Mouse (Mus musculus): ENCODE results near the gene Rreb1. TPM values are rescaled to one million over a fixed set of nuclear protein-coding genes. Genes with fewer than 3 reads are reported as not detected.
A peak's percentile ranks its signal among the peaks of the same experiment; 100 is the strongest.

Rreb1 gene
- total RNA-seq, 2 experiments from 2014 or later, result 38.0 to 55.6 TPM

DNA sequence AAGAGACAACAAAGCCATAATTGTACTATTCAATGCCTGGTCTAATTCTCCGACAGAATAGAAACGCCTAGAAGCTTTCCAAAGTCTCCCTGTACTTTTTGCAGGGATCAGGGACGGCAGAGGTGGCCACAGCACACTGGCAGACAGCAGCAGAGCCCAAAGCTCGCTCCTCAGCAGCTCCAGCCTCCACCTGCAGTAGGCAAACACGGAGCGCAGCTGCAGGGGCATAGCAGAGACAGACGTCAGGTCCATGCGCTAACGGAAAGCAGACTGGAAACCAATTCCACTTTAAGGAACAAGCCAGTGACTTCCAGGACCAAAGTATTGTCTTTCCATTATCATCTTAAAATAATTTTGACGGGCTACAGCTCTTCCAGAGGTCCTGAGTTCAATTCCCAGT lies 208.0 kb downstream of the Rreb1 start:
- DNase-seq (ENCODE audit: low spot score), result no peak
- intact Hi-C loops (cut with DNase I), result no loop called here

DNA sequence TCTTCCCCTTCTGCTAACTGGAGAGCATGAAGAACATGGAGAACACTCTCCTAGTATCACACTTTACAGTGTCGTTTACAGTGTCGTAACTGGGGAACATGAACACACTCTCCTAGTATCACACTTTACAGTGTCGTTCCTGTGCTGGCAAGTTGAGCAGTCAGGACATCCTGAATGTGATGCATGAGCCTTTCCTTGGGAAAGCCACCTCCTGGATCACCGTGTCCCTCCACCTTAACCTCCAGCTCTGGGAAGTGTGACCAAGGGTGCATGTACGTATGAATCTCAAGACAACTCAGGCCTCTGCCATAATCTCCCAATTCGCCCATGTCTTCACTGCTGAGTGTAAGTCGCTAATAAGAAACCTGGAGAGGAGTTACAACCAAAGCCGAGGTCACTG lies 211.5 kb downstream of the Rreb1 start:
- intact Hi-C loops (cut with DNase I), result loop anchor here (10.0 kb wide), 2 partner anchors 215 to 535 kb away; partner anchors contain the start of genes Snrnp48 and Txndc5

DNA sequence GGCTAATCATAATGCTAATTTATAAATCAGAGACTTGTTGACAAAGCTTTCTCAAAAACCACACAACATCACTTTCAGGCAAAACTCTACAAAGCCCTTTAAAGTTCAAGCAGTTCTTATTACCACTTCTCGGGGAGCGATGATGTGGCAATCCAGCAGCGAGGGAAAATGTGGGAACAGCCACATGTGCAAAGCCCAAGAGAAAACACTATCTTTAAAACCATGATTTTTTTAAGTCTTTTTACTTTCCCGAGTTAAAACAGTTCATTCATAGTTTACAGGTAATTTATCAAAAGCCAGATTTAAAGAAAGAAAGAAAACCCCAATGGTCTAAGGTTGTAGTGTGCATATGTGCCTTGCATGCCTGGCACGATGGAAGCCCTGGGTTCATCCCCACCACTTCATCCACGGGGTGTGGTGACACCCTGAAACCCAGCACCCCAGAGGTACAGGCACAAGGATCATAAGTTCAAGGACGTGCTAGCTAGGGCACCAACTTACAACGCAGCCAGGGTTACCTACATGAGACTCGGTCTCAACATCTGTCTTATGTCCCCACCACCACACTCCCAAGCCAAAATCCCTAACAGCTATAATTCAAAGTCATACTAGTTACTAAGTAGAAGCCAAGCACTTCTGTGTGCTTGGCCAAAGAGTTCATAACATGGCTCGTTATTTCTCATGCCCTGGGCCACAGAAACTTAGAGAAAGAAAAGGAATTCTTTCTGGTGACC lies 214.6 kb downstream of the Rreb1 start:
- DNase-seq (ENCODE audit: low spot score), result no peak
- intact Hi-C loops (cut with DNase I), result loop anchor here (10.0 kb wide), 2 partner anchors 212 to 532 kb away; partner anchors contain the start of genes Snrnp48 and Txndc5

More for the DNA sequence above, 211.5 kb downstream of the Rreb1 start:
- no peak for DNase-seq (ENCODE audit: low spot score)

DNA sequence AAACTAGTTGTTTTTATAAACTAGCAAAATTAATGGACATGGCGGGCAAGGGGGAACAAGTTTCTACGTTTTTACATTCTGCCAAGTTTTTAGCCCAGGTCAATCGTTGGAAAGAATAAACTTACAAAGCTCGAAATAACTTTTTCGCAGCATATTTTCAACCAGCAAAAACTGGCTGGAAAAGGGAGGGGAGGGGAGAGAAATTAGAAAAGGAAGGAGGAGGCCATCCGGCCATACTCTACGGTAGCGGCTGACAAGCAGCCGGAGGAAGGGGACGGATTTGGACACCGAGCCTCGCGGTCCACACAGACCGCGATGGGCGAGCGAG lies 215.1 kb downstream of the Rreb1 start:
- no peak for DNase-seq (ENCODE audit: low spot score)
- intact Hi-C loops (cut with DNase I), result loop anchor here (10.0 kb wide), 2 partner anchors 211 to 531 kb away; partner anchors contain the start of genes Snrnp48 and Txndc5

DNA sequence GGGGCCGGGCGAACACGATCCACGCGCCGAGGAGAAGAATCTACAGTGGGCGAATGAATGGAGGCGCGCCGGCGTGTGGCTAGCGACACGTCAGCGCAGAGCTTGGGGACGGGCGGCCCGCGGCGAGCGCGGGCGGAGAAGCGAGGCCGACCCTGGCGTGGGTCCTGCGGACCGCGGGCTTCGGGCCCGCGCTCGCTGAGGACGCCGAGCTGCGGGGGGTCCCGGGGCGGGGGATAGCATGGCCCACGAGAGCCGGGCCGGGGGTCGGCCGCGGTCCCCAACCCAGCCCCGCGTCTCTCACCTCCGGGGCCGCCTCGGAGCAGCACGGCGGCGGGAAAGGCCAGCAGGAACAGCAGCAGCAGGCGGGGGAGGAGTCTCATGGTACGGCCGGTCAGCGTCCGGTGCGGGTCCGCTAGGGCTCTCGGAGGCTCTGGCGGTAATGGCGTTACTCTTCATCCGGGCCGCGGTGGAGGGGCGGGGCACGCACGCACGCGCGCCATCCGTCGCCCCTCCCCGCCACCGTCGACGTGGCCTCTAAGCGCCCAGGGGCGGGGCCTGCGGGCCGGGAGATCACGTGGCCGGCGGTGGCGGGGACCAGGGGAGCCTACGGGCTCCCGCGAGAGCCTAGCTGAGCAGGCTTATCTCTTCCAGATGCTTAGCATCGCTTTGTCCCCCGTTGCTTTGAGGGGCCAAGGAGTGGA lies 215.7 kb downstream of the Rreb1 start, which contains the start of gene Ssr1:
Ssr1 (minus strand) TSS at position 514 of the 701 bp plus-strand sequence.
- peak; percentile 93 for DNase-seq (ENCODE audit: low spot score)
- intact Hi-C loops (cut with DNase I), result loop anchor here (2.0 to 10.0 kb wide), 3 partner anchors 43 to 531 kb away; partner anchors contain the start of genes Cage1, Riok1, Snrnp48 and Txndc5

DNA sequence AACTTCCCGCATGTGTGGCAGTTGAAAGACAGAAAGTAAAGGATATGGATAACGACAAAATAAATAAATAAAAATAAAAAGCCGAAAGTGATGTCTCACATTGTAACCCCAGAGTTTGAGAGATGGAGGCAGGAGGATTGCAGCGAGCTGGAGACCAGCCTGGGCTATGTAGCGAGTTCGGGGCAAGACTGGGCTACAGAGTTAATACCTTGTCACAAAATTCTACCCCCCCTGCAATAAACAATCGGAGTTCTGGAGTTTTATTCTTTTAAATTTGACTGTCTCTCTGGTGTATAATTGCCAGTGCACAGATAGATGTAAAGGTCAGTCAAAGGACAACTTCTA lies 216.2 kb downstream of the Rreb1 start:
- DNase-seq (ENCODE audit: low spot score), result no peak
- intact Hi-C loops (cut with DNase I), result loop anchor here (2.0 to 10.0 kb wide), 3 partner anchors 42 to 530 kb away; partner anchors contain the start of genes Cage1, Riok1, Snrnp48 and Txndc5

DNA sequence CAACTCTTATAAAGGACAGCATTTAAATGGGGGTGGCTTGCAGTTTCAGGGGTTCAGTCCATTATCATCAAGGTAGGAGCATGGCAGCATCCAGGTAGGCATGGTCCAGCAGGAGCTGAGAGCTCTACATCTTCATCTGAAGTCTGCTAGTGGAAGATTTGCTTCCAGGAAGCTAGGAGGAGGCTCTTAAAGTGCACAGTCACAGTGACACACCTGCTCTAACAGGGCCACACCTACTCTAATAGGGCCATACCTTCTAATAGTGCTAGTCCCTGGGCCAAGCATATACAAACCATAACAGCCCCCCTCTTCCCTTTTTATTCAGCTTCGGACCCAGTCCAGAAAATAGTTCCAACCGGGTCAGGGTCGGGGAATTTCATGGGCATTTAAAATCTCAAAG lies 221.5 kb downstream of the Rreb1 start:
- intact Hi-C loops (cut with DNase I), result loop anchor here (10.0 kb wide), 2 partner anchors 205 to 525 kb away; partner anchors contain the start of genes Snrnp48 and Txndc5
- no peak for DNase-seq (ENCODE audit: low spot score)

Other genes starting within 250 kb of the Rreb1 start
- 10 to 100 TPM; 41.8 to 41.9 TPM for gene Ssr1, start 215.8 kb downstream of the Rreb1 start, total RNA-seq (2021)

All from heart, postnatal 25 days (tissue).